Mouse (Mus musculus) bone marrow macrophage, adult 2 months (primary cell): Measurements from ENCODE around the gene Msgn1. TPM values are rescaled to one million over a fixed set of nuclear protein-coding genes. Genes with fewer than 3 reads are reported as not detected.

ENCODE experiments used
- H3K27ac ChIP-seq: 2 replicates; pipeline ENCODE4 v1.5.1; 2012; ENCODE audit warnings: low read depth, low read length; ENCODE audit not compliant: insufficient read depth
- H3K4me1 ChIP-seq: 2 replicates; pipeline ENCODE4 v1.6.1; 2012; ENCODE audit warnings: low read length; ENCODE audit not compliant: control insufficient read depth, insufficient read depth
- H3K4me3 ChIP-seq: 2 replicates; pipeline ENCODE4 v1.5.1; 2012; ENCODE audit warnings: mild to moderate bottlenecking, low read length, moderate library complexity; ENCODE audit not compliant: insufficient read depth
- CTCF ChIP-seq: IDR thresholded peaks from 2 replicates; pipeline ENCODE4 v1.5.1; 2012; ENCODE audit warnings: low read depth, mild to moderate bottlenecking, low read length, moderate library complexity
- POLR2A ChIP-seq: IDR thresholded peaks from 2 replicates; pipeline ENCODE4 v1.6.1; 2012; ENCODE audit warnings: mild to moderate bottlenecking, low read depth, low read length, borderline replicate concordance
- polyA plus RNA-seq: library from polyadenylated mRNA; stranded (reverse); fragments of >200 nt; gene quantifications from 2 replicates; pipeline ENCODE4 v1.2.4, GENCODE M21; 2012; ENCODE audit not compliant: missing spikeins, insufficient read depth, insufficient read length

Gene Msgn1
- not detected in 2 replicates for polyA plus RNA-seq

GRCm38 (mm10) chr12:11208872-11209271 lies at the start of gene Msgn1:
TSS of gene Msgn1 (minus strand) at chr12:11208972.
- TF ChIP-seq CTCF (no peak), POLR2A (no peak)
- Histone ChIP-seq H3K4me1 (0 out of 2 replicates have a peak, but pooled peaks cover 2% of the 10 kb centered on the region), H3K4me3 (no peak within 1 kb of the TSS), H3K27ac (no peak within 1 kb of the TSS)

GRCm38 (mm10) chr12:11250322-11250721 lies 41.5 kb upstream of the Msgn1 start:
- no peak overlapping the region for H3K4me3 ChIP-seq
- TF ChIP-seq CTCF (no peak), POLR2A (no peak)
- H3K4me1 ChIP-seq: no peaks in the 10 kb centered on the region
- H3K27ac ChIP-seq: no peak overlapping the region

GRCm38 (mm10) chr12:11247460-11247859 lies 38.7 kb upstream of the Msgn1 start:
- TF ChIP-seq CTCF (no peak), POLR2A (no peak)
- no peak overlapping the region for H3K4me3 ChIP-seq
- no peaks in the 10 kb centered on the region for H3K4me1 ChIP-seq
- no peak overlapping the region for H3K27ac ChIP-seq

- Histone ChIP-seq H3K4me1 (no peaks in the 10 kb centered on the region), H3K27ac (no peak overlapping the region), H3K4me3 (no peak overlapping the region)
- no peak for TF ChIP-seq CTCF
- TF ChIP-seq POLR2A: no peak
Measured at GRCm38 (mm10) chr12:11235996-11236395, 27.2 kb upstream of the Msgn1 start.

GRCm38 (mm10) chr12:11230267-11230666 lies 21.5 kb upstream of the Msgn1 start:
- Histone ChIP-seq H3K4me1 (no peaks in the 10 kb centered on the region), H3K27ac (no peak overlapping the region), H3K4me3 (no peak overlapping the region)
- no peak for TF ChIP-seq CTCF

- Histone ChIP-seq H3K27ac (no peak overlapping the region), H3K4me3 (no peak overlapping the region), H3K4me1 (no peaks in the 10 kb centered on the region)
- TF ChIP-seq CTCF (no peak), POLR2A (no peak)
Measured at GRCm38 (mm10) chr12:11226529-11227268, 17.9 kb upstream of the Msgn1 start.

GRCm38 (mm10) chr12:11226123-11226522 lies 17.4 kb upstream of the Msgn1 start:
- H3K27ac ChIP-seq: no peak overlapping the region
- no peak overlapping the region for H3K4me3 ChIP-seq
- TF ChIP-seq POLR2A: no peak
- H3K4me1 ChIP-seq: no peaks in the 10 kb centered on the region

GRCm38 (mm10) chr12:11224722-11225121 lies 15.9 kb upstream of the Msgn1 start:
- Histone ChIP-seq H3K27ac (no peak overlapping the region), H3K4me3 (no peak overlapping the region), H3K4me1 (no peaks in the 10 kb centered on the region)
- TF ChIP-seq CTCF (no peak), POLR2A (no peak)

GRCm38 (mm10) chr12:11223090-11223489 lies 14.3 kb upstream of the Msgn1 start:
- no peak for TF ChIP-seq POLR2A
- no peak for TF ChIP-seq CTCF
- Histone ChIP-seq H3K4me3 (no peak overlapping the region), H3K27ac (no peak overlapping the region), H3K4me1 (no peaks in the 10 kb centered on the region)

- Histone ChIP-seq H3K27ac (no peak overlapping the region), H3K4me1 (no peaks in the 10 kb centered on the region), H3K4me3 (no peak overlapping the region)
- TF ChIP-seq CTCF: no peak
- TF ChIP-seq POLR2A: no peak
Measured at GRCm38 (mm10) chr12:11222566-11222965, 13.8 kb upstream of the Msgn1 start.
